Mouse (Mus musculus) heart, embryonic 15.5 days (tissue): Measurements from ENCODE around the gene Npepl1. TPM values are rescaled to one million over a fixed set of nuclear protein-coding genes. Genes with fewer than 3 reads are reported as not detected.

Experiments used
- ATAC-seq: fragments of 200-750 bp; cut with Nextera tagmentation; replicated peaks from 2 replicates; pipeline ENCODE4 v1.8.0; 2017; ENCODE audit warnings: low read depth, moderate TSS enrichment; ENCODE audit not compliant: insufficient number of reproducible peaks, insufficient read depth, low FRiP score
- H3K27ac ChIP-seq: fragments of 300-500 bp; sonication (generic); 2 replicates; pipeline ENCODE4 v1.5.1; 2015; ENCODE audit warnings: mild to moderate bottlenecking, inconsistent platforms
- H3K27me3 ChIP-seq: fragments of 300-500 bp; sonication (generic); 2 replicates; pipeline ENCODE4 v1.6.1; 2015; ENCODE audit warnings: inconsistent platforms
- H3K36me3 ChIP-seq: fragments of 300-500 bp; sonication (generic); 2 replicates; pipeline ENCODE4 v1.6.1; 2015; ENCODE audit warnings: mild to moderate bottlenecking, inconsistent platforms
- H3K4me1 ChIP-seq: fragments of 300-500 bp; sonication (generic); replicated peaks from 2 replicates; pipeline ENCODE4 v1.6.1; 2015; ENCODE audit warnings: inconsistent platforms
- H3K4me2 ChIP-seq: fragments of 300-500 bp; sonication (generic); 2 replicates; pipeline ENCODE4 v1.6.1; 2015; ENCODE audit warnings: inconsistent platforms, mild to moderate bottlenecking, moderate library complexity
- H3K4me3 ChIP-seq: fragments of 300-500 bp; sonication (generic); 2 replicates; pipeline ENCODE4 v1.5.1; 2015; ENCODE audit warnings: mild to moderate bottlenecking, inconsistent platforms
- H3K9ac ChIP-seq: fragments of 300-500 bp; sonication (generic); 2 replicates; pipeline ENCODE4 v1.6.1; 2015; ENCODE audit warnings: mild to moderate bottlenecking, inconsistent platforms
- H3K9me3 ChIP-seq: fragments of 300-500 bp; sonication (generic); replicated peaks from 2 replicates; pipeline ENCODE4 v1.6.1; 2016; ENCODE audit warnings: inconsistent platforms
- WGBS: fragments of 180-500 bp; shearing (Covaris S2); methylation state at CpG from one replicate; pipeline ENCODE4 v1.1.7; 2015; ENCODE audit warnings: mixed read lengths; 5-methylcytosine and 5-hydroxymethylcytosine counted together
- polyA plus RNA-seq: library from polyadenylated mRNA; unstranded; fragments of >200 nt; fragmentation: Nextera tagmentation; extraction: Ambion mirVana; gene quantifications from 2 replicates; pipeline ENCODE4 v1.2.1, GENCODE M21; 2015

The Npepl1 gene
- polyA plus RNA-seq, 1 experiment from 2014 or later = 43.1 TPM

GRCm38 (mm10) chr2:174110783-174111549, 817 bp downstream of the Npepl1 start:
- Histone ChIP-seq H3K9me3 (no peaks in the 10 kb centered on the region), H3K4me3 (peak overlapping the region; percentile 68), H3K36me3 (peaks cover 4% of the 10 kb centered on the region; the same call in 1 of the 2 replicates), H3K27ac (peak overlapping the region; percentile 60), H3K4me2 (peak overlapping the region; percentile 80), H3K27me3 (no peaks in the 10 kb centered on the region), H3K9ac (peak overlapping the region; percentile 87), H3K4me1 (peaks cover 18% of the 10 kb centered on the region)
- ATAC-seq = peak; percentile 16; the same call in 1 of the 2 replicates
- WGBS = 44% methylated on average over 33 of the region's 33 CpGs

GRCm38 (mm10) chr2:174112931-174113330, 2.8 kb downstream of the Npepl1 start:
- WGBS = 50% methylated on average over 18 of the region's 18 CpGs
- Histone ChIP-seq H3K27me3 (no peaks in the 10 kb centered on the region), H3K4me1 (peaks cover 28% of the 10 kb centered on the region), H3K9me3 (no peaks in the 10 kb centered on the region), H3K36me3 (peaks cover 4% of the 10 kb centered on the region; the same call in 1 of the 2 replicates), H3K4me3 (no peak overlapping the region), H3K4me2 (no peak overlapping the region), H3K27ac (no peak overlapping the region), H3K9ac (no peak overlapping the region)
- no peak for ATAC-seq

- H3K4me1 ChIP-seq = peaks cover 28% of the 10 kb centered on the region
- H3K27me3 ChIP-seq = no peaks in the 10 kb centered on the region
- no peak overlapping the region for H3K9ac ChIP-seq
- no peak overlapping the region for H3K4me3 ChIP-seq
- H3K36me3 ChIP-seq = peaks cover 8% of the 10 kb centered on the region
- WGBS = 79% methylated on average over 12 of the region's 12 CpGs
- ATAC-seq = no peak
- no peak overlapping the region for H3K27ac ChIP-seq
- H3K9me3 ChIP-seq = no peaks in the 10 kb centered on the region
- H3K4me2 ChIP-seq = no peak overlapping the region
These were observed 4.2 kb downstream of the Npepl1 start for GRCm38 (mm10) chr2:174114148-174114864.

- H3K9ac ChIP-seq = no peak overlapping the region
- H3K9me3 ChIP-seq = no peaks in the 10 kb centered on the region
- H3K4me2 ChIP-seq = peak overlapping the region; percentile 35
- H3K36me3 ChIP-seq = peaks cover 34% of the 10 kb centered on the region
- peak overlapping the region; percentile 51; the same call in 1 of the 2 replicates for H3K27ac ChIP-seq
- ATAC-seq = peak; percentile 45
- H3K27me3 ChIP-seq = no peaks in the 10 kb centered on the region
- H3K4me3 ChIP-seq = no peak overlapping the region
- peaks cover 14% of the 10 kb centered on the region for H3K4me1 ChIP-seq
- WGBS = 55% methylated on average over 16 of the region's 16 CpGs
These were observed 6.8 kb downstream of the Npepl1 start for GRCm38 (mm10) chr2:174116929-174117328.

GRCm38 (mm10) chr2:174118141-174118540, 8.0 kb downstream of the Npepl1 start:
- 81% methylated on average over 11 of the region's 11 CpGs for WGBS
- no peak for ATAC-seq
- Histone ChIP-seq H3K4me1 (peaks cover 11% of the 10 kb centered on the region), H3K4me3 (no peak overlapping the region), H3K9me3 (no peaks in the 10 kb centered on the region), H3K36me3 (peaks cover 45% of the 10 kb centered on the region), H3K4me2 (no peak overlapping the region), H3K27ac (no peak overlapping the region), H3K9ac (no peak overlapping the region), H3K27me3 (no peaks in the 10 kb centered on the region)

- Histone ChIP-seq H3K4me2 (no peak overlapping the region), H3K27ac (no peak overlapping the region), H3K27me3 (no peaks in the 10 kb centered on the region), H3K36me3 (peaks cover 56% of the 10 kb centered on the region), H3K9ac (no peak overlapping the region), H3K4me1 (peaks cover 11% of the 10 kb centered on the region), H3K9me3 (no peaks in the 10 kb centered on the region), H3K4me3 (no peak overlapping the region)
- no peak for ATAC-seq
- WGBS = 90% methylated on average over 11 of the region's 11 CpGs
These were observed 9.1 kb downstream of the Npepl1 start for GRCm38 (mm10) chr2:174119259-174119658.

- WGBS = 93% methylated on average over 19 of the region's 19 CpGs
- no peak for ATAC-seq
- H3K36me3 ChIP-seq = peaks cover 58% of the 10 kb centered on the region
These were observed 10.5 kb downstream of the Npepl1 start for GRCm38 (mm10) chr2:174120631-174121030.

GRCm38 (mm10) chr2:174121411-174121947, 11.3 kb downstream of the Npepl1 start:
- H3K4me2 ChIP-seq = no peak overlapping the region
- H3K4me1 ChIP-seq = peaks cover 12% of the 10 kb centered on the region
- peaks cover 7% of the 10 kb centered on the region; the same call in 1 of the 2 replicates for H3K9me3 ChIP-seq
- no peak for ATAC-seq
- H3K9ac ChIP-seq = no peak overlapping the region
- WGBS = 76% methylated on average over 12 of the region's 12 CpGs
- no peaks in the 10 kb centered on the region for H3K27me3 ChIP-seq
- H3K36me3 ChIP-seq = peaks cover 55% of the 10 kb centered on the region
- no peak overlapping the region for H3K27ac ChIP-seq
- no peak overlapping the region for H3K4me3 ChIP-seq

More at GRCm38 (mm10) chr2:174120631-174121030, 10.5 kb downstream of the Npepl1 start:
- Histone ChIP-seq H3K27ac (no peak overlapping the region), H3K9ac (no peak overlapping the region), H3K4me3 (no peak overlapping the region), H3K4me2 (no peak overlapping the region), H3K4me1 (peaks cover 11% of the 10 kb centered on the region), H3K9me3 (peaks cover 7% of the 10 kb centered on the region; the same call in 1 of the 2 replicates), H3K27me3 (no peaks in the 10 kb centered on the region)

GRCm38 (mm10) chr2:174122331-174122730, 12.2 kb downstream of the Npepl1 start:
- ATAC-seq = no peak
- no peak overlapping the region for H3K9ac ChIP-seq
- H3K36me3 ChIP-seq = peaks cover 55% of the 10 kb centered on the region
- WGBS = 86% methylated on average over 2 of the region's 2 CpGs
- no peak overlapping the region for H3K27ac ChIP-seq
- no peak overlapping the region for H3K4me2 ChIP-seq
- H3K9me3 ChIP-seq = peaks cover 7% of the 10 kb centered on the region; the same call in 1 of the 2 replicates
- no peaks in the 10 kb centered on the region for H3K27me3 ChIP-seq
- no peak overlapping the region for H3K4me3 ChIP-seq
- peaks cover 13% of the 10 kb centered on the region for H3K4me1 ChIP-seq

GRCm38 (mm10) chr2:174123731-174124130, 13.6 kb downstream of the Npepl1 start:
- Histone ChIP-seq H3K4me3 (no peak overlapping the region), H3K9ac (no peak overlapping the region), H3K27me3 (no peaks in the 10 kb centered on the region), H3K27ac (no peak overlapping the region), H3K36me3 (peaks cover 55% of the 10 kb centered on the region), H3K4me2 (no peak overlapping the region), H3K9me3 (peaks cover 7% of the 10 kb centered on the region; the same call in 1 of the 2 replicates), H3K4me1 (peaks cover 12% of the 10 kb centered on the region)
- 92% methylated on average over 3 of the region's 3 CpGs for WGBS
- no peak for ATAC-seq
